Mouse (Mus musculus) T-helper 17 cell (primary cell): ENCODE measurements around the gene Marf1.

ENCODE experiments used
- in situ Hi-C, 2 experiments: fragments of 300-600 bp; cut with MboI, MseI; formaldehyde crosslinking; loops; 1 replicate in 1 of 2; 2 replicates in 1 of 2; pipeline ENCODE4 v1.15.1; 2025; ENCODE audit warnings: high pct_unique_total_duplicates in 2 of 2

Gene Marf1

DNA sequence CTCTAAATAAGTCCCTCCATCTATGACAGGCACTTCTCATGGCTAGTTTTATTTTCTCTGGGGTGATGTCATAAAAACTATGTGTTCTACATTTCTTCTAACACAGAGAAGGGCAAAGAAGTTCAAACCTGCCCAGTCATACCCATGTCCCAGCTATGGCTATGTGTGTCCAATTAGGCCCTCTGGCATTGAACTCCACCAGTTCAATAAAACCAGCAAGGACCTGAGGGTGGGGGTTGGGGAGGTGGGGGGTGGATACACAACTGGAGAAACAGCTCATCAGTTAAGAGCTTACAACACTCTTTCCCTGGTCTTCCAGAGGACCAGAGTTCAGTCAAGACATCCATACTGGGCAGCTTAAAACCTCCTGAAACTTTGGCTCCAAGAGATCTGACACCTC lies 24.0 kb downstream of the Marf1 start:
- in situ Hi-C loops: no loop called here

DNA sequence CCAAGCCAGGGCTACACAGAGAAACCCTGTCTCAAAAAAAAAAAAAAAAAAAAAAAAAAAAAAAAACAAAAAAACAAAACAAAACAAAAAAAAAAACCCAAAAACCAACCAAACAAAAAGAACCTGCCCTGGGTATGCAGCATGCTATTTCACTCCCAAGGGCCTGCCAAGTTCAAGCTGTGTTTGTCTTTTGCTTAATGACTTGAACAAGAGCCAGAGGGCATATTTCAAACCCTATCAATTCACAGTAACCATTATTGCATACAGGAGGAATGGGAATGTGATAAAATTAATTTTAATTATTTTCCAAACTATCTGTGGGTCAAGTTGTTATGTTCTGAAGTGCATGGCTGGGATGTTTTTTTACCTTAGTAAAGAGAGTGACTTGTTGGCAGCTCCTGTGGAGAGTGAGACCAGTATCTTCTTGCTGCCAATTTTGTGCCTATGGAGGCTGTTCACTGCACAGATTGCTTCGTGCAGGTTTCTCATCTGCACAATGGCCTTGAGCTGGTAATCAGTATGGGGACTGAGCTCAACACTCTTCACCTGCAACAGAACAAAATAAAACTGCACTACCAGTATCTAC lies 25.1 kb downstream of the Marf1 start:
- in situ Hi-C loops: no loop called here

DNA sequence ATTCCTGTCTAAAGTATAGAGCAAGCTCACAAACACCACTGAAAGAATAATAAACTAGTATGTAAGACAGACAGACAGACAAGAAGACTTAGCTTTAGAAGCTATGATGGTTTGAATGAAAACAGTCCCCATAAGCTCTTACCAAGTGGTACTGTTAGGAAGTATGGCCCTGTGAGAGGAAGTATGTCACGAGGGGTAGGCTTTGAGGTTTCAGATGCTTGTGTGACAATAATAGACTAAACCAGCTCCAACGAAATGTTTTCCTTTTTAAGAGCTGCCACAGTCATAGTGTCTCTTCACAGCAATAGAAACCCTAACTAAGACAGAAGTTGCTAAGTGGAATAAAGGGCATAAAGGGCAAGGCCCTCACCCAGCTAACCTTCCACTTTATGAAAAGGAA lies 28.1 kb downstream of the Marf1 start:
- in situ Hi-C loops: no loop called here

DNA sequence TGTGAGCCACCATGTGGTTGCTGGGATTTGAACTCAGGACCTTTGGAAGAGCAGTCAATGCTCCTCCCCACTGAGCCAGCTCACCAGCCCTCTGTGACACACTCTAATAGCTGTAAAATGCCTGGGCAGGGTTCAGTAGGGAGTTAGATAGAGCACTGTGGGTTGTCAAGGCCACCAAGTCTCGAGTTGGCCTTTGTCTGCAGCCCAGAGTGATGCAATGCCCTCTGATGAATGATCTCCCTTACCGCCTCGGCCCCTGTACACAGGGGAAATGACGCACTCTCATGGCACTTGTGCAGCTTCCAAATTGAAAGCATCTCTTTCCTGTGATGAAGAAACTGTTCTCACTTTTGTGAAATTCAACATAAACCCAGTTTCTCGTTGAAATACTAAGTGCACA lies 31.3 kb downstream of the Marf1 start:
- in situ Hi-C loops: no loop called here

DNA sequence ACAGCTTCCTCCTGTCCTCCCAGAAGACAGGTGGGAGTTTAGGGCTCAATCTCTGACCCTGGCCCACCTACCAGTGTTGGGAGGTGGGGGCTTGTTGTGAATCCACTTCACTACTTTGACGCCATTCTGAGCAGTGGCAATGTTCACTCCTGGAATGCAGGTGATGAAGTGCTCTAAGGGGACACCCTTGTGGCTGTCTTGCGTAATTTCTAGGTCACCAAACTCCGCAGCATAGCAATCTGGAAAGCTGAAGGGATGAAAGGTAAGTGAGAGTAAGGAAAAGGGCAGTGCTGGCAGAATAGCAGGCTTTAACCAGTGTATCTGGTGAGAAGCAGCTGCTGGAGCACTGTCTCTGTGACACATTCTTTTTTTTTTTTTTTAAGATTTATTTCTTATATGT lies 31.8 kb downstream of the Marf1 start:
- in situ Hi-C loops: no loop called here

DNA sequence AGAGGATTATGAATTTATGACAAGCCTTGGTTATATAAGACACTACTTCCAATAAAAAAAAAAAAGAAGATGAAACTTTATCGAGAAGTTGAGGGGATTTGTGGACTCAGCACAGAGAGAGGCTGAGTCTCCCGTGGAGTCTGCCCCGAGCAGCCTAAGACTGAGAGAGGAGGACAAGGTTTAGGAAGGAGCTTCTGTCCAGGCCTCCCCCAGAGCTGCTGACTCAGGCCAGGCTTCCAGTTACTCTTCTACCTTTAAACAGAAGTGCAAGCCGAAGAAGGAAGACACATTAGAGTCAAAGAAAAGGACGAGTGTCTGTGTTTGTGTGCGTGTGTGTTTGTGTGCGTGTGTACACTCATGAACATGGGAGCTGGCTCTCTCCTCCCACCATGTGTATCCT lies 32.4 kb downstream of the Marf1 start:
- in situ Hi-C loops: no loop called here

DNA sequence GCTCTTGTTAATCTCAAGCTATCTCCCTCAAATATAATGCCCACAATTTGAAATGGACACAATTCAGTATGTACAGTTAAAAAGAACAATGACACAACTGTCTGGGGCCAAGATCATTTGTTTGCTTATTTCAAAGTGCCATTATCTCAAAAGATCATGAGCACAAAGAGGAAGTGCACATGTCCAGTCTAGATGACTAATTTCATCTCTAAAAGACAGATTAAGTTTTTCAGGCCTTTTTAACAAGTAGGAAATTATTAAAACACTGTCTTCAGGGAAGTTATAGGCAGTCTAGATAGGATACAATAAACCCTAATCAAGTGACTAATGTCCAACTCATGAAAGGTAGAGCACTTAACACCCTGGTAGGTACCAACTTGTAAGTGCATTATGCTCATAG lies 34.2 kb downstream of the Marf1 start:
- in situ Hi-C loops: no loop called here

DNA sequence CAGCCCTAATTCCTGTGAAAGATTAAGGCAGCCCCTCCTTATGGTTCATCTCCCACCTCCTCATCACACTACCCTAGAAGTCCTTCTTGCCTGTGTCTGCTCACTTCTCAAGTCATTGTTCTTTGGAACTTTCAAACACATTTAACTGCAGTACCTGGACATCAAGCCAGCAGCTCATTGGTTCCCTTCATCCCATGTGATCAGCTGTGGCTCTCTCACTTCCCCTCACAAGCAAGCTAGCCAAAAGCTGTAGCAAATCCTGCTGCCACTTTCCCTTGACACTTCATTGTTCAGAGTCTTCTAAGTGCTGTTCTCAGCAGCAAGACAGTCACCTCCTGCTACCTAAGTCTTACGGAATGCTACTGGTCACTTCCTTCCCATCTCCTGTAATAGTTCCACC lies 37.9 kb downstream of the Marf1 start:
- in situ Hi-C loops: no loop called here

DNA sequence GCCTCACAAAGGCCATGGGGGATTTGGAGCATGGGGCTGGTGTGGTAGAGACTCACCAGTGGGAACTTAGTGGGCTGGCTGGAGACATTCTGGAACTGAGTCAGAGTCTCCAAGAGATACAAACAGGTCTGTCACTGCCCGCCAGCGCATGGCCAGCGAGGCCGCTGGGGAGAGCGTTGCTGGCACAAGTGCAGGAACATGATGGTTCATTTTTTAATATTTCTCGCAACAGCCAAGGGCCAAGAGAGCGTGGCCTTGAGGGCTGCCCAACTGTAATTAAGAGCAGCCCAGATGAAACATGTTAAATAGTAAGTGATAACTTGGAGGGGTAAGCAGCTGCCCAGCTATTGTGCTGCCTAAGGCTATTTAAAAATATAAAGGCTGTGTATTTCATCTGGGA lies 38.4 kb downstream of the Marf1 start:
- in situ Hi-C loops: no loop called here

DNA sequence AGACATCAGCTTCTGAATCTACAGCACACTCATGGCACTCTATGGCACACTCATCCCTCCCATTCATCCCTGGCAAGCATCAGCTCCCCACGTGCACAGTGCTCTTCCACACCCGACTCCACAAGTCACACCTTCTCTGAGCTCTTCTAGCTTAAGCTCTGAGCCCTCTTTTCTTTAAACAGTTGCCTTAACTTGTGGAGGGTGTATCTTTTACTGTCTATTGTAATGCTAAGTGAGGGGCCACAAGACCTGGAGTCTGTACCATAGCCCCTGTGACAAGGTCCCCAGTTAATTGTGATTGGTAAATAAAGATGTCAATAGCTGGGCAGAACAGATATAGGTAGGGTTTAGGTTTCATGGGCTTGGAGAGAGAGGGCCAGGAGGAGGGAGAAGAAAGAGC lies 39.2 kb downstream of the Marf1 start:
- in situ Hi-C loops: no loop called here

DNA sequence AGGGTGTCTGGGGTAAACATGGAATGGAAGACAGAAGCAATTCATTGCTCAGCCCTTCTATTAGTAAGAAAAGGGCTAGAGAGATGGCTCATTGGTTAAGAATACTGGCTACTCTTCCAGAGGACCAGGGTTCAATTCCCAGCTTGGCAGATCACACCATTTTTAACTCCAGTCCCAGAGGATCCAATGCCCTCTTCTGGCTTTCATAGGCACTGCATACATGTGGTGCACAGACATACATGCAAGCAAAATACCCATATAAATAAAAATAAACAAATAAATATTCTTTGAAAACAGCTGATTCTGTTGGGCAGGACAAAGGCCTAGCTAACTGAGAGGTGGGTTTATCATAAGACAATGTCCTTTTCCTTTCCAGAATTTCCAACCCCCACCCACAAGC lies 40.6 kb downstream of the Marf1 start:
- in situ Hi-C loops: no loop called here

DNA sequence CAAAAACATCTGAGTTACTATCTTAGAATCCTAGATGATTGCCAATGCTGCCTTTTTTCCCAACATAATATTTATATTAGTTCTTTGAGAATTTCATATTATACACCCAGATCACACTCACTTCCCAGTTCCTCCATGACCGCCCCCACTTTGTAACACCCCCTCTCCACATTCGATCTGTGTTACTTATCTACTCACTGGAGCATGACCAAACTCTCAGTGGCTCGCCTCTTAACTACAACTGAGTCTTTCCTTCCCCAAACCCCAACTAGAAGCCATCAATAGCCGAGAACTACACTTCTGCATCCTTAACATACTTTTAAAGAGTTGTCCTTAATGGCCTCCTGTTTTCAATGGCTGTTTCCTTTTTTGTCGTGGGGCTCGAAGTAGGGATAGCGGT lies 41.6 kb downstream of the Marf1 start:
- in situ Hi-C loops: no loop called here

DNA sequence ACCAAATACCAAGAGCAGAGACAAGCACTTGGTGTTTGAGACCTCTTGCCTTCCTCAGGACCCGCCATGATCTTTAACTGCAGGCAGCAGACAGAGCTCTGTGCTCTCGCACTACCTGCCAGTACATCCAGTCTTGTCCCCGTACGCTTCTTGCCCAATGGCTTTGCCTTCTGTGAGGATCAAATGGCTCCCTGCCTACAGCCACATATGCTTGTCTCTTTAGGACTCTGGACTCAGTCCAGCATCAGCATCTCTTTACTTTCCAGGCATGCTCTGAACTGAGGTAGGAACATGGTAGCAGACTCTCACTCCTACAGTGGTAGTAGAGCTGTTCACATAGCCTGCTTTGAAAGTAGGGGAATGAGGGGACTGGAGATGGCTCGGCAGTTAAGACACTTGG lies 42.2 kb downstream of the Marf1 start:
- in situ Hi-C loops: no loop called here

DNA sequence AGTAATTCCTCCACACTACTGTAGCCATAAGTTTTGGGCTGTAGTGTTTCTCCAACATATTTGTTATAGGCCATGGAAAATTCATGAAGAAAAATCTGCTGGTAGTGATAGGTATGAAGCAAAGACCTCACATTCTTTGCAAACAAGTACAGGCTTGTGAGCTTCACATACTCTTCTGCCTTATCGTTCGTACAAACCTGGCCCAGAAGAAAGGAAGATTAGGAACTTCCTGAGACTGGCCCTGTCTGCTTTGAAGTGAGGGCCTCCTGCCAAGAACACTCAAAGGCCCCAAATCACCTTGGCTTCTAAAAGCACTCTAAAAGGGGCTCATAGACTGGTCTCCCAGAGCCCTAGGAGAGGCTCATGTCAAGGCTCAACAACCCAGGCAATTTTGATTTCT lies 45.9 kb downstream of the Marf1 start:
- in situ Hi-C loops: no loop called here

DNA sequence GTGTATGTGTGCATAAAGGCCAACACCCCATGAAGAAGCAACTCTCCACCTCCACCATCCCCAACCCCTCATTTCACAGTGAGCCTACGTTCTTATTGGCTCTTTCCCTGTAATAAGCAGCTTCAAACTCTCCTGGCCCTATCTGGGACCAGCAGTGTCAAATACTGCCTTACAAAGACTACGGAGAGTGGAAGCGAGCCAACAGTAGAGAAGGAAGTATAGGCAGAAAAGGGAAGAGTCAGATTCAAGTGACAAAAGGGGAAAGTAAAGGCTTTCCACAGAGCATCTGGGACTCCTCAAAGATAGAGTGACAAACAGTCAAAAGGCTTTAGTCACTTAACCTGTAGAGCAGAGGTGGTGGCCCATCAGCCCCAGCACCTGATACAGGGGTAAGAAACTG lies 50.4 kb downstream of the Marf1 start:
- in situ Hi-C loops: no loop called here

DNA sequence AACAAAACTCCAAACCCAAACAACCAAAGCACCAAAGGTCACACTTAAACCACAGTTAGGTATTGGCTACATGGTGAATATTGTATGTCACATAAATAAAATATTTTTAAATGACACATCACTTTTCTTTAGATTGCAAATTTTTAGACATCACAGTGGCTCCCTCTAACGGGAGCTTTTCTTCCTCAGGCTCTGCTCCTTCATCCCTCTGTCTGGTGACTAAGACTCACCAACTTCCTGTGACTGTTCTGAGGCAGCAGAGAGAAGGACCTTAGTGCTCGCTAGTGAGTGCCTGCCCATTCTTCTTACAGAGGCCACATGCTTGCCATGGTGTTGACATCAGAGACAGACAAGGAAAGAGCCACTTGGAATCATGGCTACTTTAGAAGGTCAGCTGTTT lies 51.0 kb downstream of the Marf1 start:
- in situ Hi-C loops: no loop called here

DNA sequence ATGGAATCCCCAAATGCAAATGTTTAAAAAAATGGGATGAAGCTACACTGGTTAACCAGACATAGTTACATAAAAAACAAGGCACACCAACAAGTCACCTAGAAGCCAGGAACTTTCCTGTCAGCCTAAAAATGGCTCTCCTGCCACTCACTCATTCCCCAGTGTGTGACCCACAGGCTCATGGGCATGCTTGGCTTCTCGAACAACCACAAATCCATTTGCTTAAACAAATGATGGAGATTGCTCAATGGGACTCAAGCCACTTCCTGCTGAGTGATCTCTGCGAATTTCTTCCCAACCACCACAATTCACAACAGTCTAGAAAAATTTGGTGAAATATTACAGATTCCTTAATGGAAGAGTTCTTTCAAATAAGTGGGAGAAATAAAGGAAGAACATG lies 52.2 kb downstream of the Marf1 start:
- in situ Hi-C loops: no loop called here

DNA sequence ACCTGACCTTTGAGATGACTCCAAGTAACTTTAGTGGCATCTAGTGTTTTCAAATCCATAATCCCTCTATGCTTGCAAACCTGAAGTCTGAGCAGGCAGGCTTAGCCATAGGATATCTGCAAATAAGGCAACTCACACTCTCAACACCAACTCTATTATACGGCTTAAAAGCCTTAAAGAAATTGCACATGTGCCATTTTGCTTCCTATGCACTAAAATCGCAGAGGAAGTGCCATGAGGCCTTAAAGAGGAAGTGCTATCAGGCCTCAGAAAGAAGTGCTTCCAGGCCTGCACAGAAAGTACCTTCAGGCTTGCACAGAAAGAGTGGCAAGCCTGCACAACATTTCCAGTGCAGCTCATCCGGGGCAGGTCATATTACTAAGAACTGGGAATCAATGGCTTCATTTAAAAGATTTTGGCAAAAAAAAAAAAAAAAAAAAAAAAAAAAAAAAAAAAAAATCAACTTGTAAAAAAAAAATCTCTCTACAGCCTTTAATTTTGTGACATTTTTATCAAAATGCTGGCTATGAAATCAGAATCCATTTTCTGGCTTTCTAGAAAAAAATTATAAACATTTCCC lies 53.4 kb downstream of the Marf1 start:
- in situ Hi-C loops: loop anchor here (10.0 kb wide), 2 partner anchors 585 to 1185 kb away; no protein-coding TSS in a partner anchor

DNA sequence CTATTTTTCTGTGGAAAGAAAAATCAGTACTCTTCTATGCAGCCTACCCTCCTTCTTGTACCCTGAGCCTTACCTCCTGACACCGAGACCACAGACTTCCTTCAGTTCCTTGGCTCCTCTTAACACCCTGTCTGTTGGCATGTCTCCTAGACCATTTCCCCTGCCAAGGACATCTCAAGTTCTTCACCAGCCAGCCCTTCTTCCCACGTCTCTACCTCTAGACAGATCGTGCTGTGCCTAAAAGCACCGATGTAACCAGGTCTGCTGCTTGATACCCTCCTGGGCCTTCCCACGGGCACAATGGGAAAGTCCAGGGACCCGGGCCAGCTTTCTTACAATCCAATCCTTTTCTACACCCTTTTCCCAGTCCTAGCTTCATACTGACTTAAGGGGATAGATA lies 57.3 kb downstream of the Marf1 start:
- in situ Hi-C loops: loop anchor here (10.0 kb wide), 2 partner anchors 589 to 1181 kb away; no protein-coding TSS in a partner anchor

DNA sequence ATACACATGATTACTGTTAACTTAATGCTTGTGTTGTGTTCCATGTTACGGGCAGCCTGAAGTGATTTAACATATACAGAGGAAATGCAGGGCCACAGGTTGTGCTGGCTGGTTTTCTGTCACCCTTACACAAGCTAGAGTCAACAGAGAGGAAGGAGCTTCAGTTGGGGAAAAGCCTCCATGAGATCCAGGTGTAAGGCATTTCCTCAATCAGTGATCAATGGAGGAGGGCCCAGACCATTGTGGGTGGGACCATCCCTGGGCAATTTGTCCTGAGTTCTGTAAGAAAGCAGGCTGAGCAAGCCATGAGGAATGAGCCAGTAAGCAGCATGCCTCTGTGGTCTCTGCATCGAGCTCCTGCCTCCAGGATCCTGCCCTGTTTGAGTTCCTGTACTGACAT lies 71.4 kb downstream of the Marf1 start:
- in situ Hi-C loops: no loop called here

DNA sequence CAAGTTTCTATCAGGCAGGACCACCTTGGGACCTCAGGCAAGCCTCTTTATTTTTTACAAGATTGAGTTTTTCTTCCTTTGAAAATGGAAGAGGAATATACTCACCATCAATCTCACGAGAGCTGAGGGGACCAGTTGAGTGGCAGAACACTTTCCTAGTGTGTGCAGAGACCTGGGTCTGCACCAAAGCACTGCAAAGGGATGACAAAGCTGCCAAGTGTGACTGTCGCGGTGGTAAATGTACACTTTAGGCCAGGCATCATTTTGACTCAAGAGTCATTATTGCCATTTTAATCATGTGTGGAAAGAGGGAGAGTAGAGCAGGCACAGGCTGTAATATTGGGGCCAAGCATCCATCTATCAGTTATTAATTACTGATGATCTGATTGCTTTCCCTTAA lies 73.9 kb downstream of the Marf1 start:
- in situ Hi-C loops: no loop called here

DNA sequence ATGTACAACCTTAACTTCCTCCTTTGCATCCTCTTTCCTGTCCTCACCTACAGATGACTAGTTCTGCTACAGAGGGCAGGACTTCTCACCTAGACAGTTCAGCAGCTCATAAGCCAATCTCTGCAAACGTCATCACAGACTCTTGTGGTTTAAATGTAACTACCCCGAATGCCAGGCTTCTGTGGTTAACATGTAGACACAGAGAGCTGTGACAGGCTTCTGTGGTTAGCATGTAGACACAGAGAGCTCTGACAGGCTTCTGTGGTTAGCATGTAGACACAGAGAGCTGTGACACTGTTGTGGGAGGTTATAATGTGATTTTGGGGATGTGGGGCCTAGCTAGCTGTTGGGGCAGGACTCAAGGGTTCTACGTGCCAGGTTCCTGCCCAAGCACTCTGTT lies 74.9 kb downstream of the Marf1 start:
- in situ Hi-C loops: no loop called here

DNA sequence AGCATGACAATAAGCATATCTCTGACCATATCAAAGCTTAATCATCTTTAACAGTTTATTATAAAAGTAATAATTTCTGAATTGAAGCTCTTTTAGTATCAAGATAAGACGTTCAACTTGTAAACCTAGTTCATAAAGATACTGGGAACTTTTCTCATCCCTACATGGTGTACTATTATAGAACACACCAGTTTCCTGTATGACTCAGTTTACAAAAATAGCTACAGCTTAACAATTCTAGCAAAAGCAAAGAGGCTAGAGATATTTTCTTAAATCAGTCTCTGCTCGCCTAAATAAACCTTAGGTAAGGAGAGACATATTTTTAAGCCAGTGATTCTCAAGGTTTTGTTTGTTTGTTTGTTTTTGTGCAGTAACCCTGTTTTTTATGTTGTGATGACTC lies 80.2 kb downstream of the Marf1 start:
- in situ Hi-C loops: loop anchor here in 1 of 2 experiments (5.0 kb wide), 1 partner anchor 46 kb away; no protein-coding TSS in a partner anchor
